Mouse (Mus musculus): ENCODE measurements around the gene Hist2h2ab.

The Hist2h2ab gene

GRCm38 (mm10) chr3:96262216-96262875, 42.7 kb downstream of the Hist2h2ab start:
- peak; percentile 46 to 58 for DNase-seq

GRCm38 (mm10) chr3:96262979-96263550, 43.4 kb downstream of the Hist2h2ab start, which contains the start of gene Hist2h4:
Gene Hist2h4, minus strand, starts transcription at chr3:96263311.
- DNase-seq = peak; percentile 93

GRCm38 (mm10) chr3:96263558-96264403, 44.1 kb downstream of the Hist2h2ab start:
- DNase-seq = peak; percentile 56 to 60

- peak in 1 of 2 experiments; percentile 27 for DNase-seq
Observed at GRCm38 (mm10) chr3:96264404-96264949, 44.8 kb downstream of the Hist2h2ab start.

GRCm38 (mm10) chr3:96266132-96266710, 46.6 kb downstream of the Hist2h2ab start:
- no peak for DNase-seq

- no peak for DNase-seq
Observed at GRCm38 (mm10) chr3:96267541-96267940, 47.9 kb downstream of the Hist2h2ab start.

GRCm38 (mm10) chr3:96268051-96268775, 48.5 kb downstream of the Hist2h2ab start, which contains the start of gene Hist2h3b:
Gene Hist2h3b, plus strand, starts transcription at chr3:96268654.
- DNase-seq = peak; percentile 79 to 82

- peak; percentile 44 to 53 for DNase-seq
Observed at GRCm38 (mm10) chr3:96268776-96269378, 49.2 kb downstream of the Hist2h2ab start.

Measured in thymus, postnatal 36 days (tissue).